Mouse (Mus musculus) T-cell, adult 2 months (primary cell): ENCODE results near the gene Fyco1.
"Not testable (repeated sequence)": the region's sequence is repeated elsewhere in the genome, so short reads cannot be mapped to it uniquely, and the experiment has no call there.

Source experiments
- DNase-seq: peaks from one replicate; pipeline ENCODE4 v3.0.0; 2022; ENCODE audit warnings: low spot score

The Fyco1 gene

DNA sequence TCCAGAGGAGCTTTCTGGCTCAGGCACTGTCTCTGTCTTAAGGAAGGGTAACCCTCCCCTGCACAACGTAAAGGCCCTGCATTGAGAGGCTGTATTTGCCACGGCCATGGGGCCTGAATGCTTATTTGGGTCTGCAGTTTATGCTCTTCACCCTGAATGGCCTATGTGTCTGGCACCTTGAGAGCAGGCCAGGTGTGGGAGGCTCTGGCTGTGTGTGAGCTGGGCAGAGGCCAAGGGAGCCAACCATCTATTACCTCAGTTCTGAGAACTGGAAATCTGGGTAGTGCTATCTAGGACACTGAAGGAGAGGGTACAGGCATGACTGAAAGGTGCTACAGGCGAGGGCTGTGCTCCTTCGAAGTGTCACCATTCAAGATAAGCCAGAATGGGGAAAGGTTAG is 36.9 kb downstream of the Fyco1 start:
- no peak for DNase-seq

DNA sequence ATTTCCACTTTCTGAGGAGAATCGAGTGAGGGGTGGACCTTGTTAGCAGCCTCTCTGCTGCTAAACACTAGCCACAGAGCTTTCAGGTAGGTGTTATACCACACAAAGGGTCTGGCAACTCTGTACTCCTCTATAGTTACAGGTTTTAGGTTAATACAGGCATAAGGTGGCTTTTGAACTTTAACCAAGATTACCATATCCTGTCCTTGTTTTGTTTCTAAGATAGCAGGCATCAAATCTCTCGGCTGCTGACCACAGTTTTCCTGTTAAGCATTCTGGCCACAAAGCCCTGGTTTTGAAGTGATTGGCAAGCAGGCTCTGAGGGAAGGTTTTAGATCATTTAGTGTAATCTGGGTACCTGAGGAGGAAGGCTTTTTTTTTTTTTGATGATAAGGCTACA is 37.4 kb downstream of the Fyco1 start:
- peak; percentile 83 for DNase-seq

DNA sequence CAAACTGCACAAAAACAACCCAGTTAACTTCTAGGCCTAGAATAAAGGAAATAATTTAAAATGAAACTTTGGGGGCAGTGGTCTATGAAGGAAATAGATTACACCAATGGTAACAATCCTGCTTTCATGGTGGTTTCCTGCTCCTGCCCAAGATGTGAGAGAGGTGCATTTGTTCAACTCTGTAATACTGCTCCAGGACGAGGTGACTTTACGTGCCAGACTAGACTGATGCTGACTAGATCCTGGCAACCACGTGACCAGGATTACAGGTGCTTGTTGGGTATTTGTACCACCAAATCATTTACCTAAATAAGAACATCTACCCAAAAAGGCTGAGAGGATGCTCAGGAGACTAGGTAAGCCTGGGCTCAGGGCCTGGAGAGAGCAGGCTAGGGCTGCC is 39.9 kb downstream of the Fyco1 start:
- peak; percentile 49 for DNase-seq

DNA sequence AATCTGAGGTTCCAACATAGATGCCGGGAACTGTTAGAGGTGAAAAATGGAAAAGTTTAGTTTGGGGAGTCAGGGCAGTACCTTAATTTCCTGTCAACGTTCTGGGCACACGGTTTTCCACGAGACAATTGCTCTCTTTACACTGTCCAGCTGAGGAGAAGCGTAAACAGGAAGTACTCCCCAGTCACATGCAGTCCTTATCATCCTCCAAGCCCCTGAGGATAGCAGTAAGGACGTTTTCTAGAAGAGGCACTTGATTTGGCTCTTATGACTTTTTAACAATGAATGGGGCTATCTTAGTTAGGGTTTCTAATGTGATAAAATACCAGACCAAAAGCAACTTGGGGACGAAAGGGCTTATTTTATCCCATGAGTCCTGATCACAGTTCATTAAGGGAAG is 43.1 kb downstream of the Fyco1 start:
- peak; percentile 19 for DNase-seq

DNA sequence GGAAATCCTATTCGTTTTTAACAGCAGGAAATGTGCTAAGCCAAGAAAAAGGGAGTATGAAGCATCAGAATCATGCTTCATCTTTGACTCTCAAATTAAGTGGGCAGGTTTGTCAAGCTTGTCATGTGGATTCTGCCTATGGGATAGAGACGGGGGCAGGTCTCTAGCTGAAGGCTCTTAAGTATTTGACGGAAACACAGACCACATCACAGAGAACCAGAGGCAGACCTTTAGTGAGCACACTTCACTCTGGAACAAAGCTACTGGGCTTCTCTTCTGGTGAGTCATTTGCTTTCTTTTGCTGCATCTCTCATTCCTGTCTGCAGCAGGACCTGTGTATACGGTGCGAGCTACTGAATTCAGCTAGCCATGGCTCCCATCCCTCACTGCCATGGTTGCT is 45.4 kb downstream of the Fyco1 start, which contains the start of gene Cxcr6:
Cxcr6 (plus strand) TSS at position 209 of the 400 bp plus-strand sequence.
- peak; percentile 77 for DNase-seq

DNA sequence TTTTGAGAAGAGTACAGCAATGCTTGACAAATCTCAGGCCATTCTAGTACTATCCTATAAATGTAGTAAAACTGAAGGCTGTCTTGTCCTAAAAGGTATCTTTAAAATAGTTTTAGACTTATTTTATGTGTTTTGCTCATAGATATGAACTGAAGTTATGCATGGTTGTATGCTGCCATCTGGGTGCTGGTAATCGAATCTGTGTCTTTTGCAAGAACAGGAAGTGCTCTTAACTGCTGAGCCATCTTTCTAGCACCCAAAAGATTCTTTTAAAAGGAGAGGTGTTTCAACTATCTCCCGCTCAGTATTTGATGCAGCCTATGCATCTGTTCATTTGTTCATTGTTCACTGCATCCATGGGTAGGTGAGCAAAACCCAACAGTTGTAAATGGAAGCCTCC is 46.5 kb downstream of the Fyco1 start:
- no peak for DNase-seq

DNA sequence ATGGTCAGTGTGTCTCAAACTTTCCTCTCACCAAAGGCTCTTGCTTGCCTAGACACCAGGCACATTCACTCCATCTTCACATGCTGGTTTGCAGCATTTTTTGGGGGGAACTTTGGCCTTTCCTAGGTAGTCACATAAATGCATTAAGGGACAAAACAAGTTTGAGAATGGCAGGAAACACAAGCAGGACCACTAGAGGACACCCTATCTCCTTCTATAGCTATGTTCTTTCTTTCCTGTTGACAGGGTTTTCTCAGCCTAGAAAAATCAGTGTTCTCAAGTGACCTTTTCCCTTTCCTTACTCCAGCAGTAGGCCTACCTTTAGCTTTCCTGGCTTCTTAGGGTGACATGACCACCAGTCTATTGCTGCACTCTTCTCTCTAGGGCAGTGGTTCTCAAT is 48.8 kb downstream of the Fyco1 start:
- no peak for DNase-seq

DNA sequence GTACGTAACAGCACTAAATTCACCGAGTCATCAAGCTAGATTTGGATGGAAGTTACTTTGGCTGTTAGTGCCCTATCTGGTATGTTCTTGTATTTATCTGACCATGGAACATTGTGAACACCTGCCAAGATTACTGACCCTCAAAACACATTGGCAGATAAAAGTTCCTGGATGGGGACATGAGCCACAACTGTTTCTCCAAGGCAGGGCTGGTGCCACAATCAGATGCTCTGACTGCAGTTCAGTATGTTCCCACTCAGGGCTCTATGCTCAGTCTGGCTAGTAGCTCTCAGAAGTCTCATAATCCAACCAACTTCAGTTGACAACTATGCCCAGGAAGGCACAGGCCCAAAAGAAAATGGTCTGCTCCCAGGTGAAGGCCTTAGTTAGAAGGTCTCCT is 49.3 kb downstream of the Fyco1 start:
- DNase-seq: no peak

DNA sequence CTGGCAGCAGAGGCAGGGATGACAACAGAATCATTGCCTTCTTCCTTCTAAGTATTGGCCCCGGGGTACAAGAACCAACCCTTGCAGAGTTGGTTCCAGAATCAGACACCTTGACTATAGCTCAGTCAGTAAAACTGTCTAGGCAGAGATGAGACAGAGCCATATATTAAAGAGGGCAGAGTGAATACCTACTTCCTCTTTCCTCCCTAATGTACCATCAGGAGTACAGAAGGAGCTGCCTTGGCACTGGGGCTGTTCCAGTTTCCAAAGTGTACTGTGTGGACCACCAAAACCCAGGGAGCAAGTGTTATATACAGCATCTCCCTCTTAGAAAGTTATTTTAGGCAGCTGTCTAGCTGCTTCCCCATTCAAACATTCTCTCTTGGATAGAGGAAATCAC is 50.2 kb downstream of the Fyco1 start:
- DNase-seq: no peak

DNA sequence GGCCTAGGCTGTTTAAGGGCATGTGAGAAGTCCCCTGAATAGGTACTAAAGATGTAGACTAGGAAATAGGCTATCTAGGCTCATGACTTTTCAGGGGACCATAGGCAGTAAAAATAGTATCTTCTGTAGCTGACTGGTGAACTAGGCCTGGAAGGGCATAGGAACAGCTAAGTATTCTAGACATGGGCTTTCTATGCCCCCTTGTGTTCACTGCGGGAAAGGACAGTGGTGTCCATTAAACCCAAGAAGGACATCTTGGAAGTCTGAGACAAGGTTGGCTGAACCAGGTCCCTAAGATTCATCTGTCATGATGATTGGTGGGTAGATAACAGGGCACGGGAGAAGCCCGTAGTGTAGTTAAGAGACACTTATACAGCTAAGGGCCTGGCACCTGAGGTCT is 55.5 kb downstream of the Fyco1 start:
- DNase-seq: peak; percentile 63

DNA sequence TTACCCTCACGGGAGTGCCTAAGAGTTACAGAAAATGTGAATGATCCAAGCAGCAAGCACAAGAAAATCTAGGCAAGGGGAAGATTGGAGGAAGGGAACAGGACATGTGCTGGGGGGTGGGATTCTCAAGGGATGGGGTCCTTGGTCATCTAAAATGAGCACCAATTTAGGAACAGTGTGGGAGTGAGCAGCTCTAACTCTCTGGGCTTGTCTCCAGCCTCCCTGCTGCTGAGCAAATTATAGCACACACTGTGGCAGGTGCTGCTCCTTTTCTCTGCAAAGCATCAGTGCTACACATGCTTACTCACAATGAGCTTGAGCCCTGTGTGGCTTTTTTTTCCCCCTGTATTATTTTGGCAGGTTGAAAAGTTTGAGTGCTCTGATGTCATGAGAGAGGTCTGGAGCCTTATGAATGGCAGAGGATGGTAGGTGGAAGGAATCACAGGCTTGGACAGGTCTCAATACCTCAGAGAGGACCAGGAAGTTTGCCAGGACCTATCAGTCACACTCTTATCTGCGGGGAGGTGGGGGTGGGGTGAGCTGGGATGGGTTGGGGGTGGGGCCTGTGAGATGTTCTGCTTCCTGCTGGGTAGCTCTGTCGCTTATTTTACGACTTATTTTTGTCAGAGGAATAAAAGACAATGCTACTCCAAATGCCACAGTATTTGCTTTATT is 62.7 kb downstream of the Fyco1 start:
- no peak for DNase-seq

DNA sequence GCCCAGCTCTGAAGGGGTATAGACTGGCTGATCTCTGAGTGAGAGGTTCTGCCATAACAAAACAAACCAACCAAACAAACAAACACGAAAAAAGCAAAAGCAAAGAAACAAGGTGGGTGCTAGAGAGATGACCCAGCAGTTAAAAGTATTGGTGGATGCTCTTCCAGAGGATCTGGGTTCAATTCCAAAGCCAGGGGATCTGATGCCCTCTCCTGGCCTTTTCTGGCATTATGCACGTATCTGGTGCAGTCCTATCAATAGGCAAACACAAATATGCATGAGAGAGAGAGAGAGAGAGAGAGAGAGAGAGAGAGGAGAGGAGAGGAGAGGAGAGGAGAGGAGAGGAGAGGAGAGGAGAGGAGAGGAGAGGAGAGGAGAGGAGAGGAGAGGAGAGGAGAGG is 78.4 kb downstream of the Fyco1 start:
- peak; percentile 44 for DNase-seq

DNA sequence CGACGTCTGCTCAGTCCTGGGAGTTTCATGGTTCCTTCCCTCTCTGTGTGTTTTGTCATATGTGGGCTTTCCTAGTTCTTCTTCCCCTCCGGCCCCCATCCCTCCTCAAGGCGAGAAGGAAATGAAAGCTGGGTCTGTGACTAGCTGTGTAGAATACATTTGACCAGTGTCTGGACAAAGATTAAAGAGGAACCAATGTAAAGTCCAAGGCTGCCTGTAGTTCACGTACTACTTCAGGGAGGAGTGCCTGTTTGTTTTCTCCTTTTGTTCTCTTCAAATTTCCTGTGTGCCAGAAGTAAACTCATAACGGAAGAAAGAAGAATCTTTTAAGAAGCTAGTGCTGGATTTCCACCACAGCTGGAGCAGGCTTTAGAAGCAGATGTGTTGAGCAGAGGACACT is 82.2 kb downstream of the Fyco1 start:
- no peak for DNase-seq

DNA sequence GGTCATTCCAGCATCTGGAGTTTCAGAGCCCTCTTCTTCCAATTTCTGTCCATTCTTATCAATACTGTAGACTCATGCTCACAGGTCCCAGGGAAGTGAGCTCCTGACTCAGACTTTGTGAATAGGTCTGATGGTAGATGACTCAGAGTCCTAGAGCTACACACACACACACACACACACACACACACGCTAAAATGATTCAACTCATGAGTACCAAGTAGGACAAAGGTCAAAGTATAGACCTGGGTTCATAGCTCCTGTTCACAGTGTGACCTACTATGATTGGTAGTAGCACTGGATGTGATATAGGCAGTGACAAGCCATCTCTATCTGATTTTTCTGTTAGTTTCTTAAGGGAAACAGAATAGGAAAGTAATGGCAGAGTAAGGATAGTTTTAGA is 83.3 kb downstream of the Fyco1 start:
- no peak for DNase-seq

DNA sequence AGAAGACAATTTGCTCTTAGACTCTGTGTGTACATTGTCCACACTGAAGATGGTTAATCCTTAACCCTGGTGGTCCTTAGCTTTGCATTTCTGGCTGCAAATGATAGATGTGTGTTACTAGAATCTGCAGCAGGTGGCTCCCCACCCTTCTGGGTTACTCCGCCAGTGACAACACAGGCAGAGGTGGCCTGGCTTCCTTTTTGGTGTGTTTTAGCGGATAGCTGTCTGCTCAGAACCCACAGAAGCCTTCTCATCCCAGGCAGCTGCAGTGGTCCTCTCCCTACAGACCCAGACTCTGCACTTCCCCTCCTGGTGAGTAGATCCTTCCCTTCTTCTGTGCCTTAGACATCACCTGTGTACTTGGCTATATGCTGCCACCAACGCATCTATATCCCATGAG is 84.7 kb downstream of the Fyco1 start:
- DNase-seq: peak; percentile 42

DNA sequence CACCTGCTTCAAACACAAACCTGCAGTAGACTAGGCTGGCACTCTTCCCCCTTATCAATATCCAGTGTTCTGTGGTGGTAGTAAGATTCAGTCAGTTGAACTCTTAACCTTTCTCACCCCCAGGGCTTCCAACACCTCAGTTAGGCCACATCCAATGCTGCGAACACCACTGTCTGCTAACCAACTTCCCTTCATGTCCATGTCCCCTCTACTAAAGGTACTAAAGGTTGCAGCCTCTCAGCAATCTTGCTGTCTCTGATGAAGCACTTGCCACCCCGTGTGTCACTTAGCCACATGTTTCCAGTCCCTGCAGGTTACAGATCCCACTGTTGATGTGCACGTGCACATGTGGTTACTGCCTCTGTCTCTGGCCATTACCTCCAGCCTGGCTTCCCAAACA is 87.9 kb downstream of the Fyco1 start:
- peak; percentile 55 for DNase-seq

DNA sequence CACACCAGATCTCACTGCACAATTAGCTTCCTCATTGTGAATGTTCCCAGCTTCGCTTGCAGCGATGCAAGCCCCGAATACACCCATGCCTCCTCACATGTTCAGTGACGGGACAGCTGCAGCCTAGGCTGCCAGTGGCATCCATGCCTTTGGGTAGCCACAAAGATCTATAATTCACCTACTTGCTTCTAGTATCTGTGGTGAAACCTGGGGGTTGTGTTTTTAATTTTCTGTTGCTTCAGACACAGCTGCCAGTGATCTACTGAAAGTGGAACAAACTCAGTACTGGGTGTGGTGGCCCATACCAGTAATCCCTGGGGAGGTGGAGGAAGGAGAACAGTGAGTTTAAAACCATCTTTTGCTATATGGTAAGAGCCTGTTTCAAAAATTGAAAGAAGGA is 88.8 kb downstream of the Fyco1 start:
- no peak for DNase-seq

DNA sequence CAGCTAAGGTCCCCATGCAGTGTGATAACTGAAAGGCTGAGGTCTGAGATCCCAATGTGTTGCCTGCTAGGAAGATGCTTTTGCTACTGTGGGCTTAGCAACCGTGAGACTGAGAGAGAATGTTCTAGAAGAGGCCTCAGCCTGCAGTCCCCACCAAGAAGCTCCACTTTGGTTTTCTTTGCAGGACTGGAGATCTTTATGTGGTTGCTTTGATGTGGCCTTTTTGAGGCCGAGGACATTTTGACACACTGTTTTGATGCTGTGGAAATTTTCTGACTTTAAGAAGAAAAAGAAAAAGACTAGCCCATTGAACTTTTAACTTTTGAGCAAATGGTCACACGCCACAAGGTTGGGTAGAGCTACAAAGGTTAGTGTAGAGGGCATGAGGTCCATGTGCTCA is 90.9 kb downstream of the Fyco1 start:
- no peak for DNase-seq

DNA sequence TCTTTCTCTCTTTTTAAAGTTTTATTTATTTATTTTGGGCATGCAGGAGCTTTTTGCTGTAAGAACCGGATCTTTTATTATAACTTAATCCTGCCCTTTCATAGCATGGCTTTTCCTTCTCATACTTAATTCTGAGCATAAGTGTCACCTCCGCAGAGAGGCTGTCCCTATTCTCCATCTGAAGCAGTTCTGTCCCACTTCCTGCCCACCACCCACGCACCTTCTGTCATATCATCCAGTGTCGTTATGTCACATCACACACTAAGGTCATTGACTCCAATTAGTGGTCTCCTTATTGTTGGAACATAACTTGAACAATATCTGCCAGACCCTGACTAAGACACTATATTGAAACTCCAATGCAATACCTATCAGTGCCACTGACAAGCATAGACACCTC is 93.1 kb downstream of the Fyco1 start:
- peak; percentile 52 for DNase-seq

DNA sequence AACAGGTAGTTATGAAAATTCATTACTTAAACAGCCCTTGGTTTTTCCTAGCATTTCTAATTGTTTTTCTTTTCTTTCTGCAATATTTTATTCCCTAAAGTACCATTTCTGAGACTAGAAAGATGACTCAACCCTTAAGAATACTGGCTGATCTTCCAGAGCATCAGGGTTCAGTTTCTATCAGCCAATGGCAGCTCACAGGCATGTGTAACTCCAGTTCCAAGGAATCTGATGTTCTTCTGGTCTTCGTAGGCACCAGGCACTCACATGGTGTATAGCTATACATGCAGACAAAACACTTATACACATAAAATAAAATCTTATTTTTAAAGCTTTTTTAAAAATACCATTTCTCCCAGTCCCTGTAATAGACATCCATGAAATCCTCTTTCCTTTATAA is 93.5 kb downstream of the Fyco1 start:
- no peak for DNase-seq

DNA sequence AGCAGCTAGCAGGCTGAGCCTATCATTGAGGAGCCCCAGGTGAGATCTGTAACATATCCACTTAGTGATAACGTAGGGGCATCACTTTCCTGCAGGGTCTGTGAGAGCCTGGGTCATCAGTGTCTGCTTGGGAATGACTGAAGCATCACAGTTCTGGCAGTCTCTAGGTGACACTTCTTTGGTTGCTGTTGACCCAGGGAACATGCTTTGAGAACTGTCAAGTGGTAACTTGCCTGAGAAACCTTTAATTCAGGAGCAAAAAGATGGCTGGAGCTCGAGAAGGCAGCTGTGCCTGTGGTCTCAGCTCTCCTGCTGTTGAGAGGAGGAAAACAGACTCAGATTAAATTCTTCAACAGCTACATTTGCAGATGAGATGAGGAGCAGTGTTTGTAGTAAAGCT is 94.4 kb downstream of the Fyco1 start:
- DNase-seq: no peak

DNA sequence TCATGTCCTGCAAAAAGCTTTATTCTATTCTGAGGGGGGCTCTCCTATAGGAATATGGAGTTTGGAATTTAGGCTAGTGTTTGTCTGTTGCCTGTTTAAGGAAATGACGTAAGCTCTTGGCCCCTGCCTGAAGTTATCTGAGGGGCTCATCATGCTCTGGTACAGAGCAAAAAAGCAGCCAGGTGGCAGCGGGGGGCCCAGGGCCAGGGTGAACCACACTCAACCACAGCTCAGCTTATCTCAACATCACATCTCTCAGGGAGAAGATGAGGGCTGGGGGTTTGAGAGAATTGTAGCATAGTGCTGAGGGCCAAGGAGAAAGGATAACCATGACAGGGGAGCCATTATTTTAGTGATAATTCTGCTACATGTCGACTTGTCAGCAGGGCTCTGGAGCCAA is 94.9 kb downstream of the Fyco1 start:
- peak; percentile 85 for DNase-seq

DNA sequence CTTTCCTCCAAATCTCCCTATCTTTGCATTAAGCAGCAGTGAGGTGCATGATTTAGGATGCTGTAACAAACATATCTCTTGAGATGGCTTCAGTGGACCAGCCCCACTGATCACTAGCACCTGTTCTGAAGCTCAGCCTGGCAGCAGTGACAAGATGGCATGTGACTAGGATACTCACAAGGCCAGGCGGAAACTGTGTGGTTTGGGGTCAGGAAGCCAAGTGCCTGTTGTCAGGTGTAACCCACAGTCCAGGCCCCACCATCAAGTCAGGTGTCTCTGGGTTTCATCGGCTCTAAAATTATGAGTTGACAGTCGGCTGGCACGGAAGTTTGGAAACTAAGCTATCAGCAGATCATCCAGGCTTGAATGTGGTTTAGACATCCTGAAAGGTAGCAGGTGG is 97.4 kb downstream of the Fyco1 start:
- DNase-seq: peak; percentile 96

DNA sequence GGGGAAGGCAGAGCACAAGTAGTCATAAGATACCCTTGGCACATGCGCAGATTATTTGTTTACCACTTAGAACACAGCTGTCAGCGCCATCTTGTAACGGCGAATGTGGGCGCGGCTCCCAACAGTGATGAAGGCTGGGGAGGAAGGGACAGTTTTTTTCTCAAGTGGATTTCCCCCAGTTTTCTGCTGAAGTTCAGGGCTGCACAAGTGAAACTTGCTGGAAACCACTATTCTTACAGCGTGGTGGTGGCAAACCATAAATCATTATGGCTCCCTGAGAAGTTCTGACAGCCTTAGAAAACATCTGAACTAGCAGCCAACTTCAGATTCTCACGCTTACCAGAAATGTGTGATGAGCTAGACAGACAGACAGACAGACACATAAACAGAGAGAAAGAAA is 102.0 kb downstream of the Fyco1 start:
- not testable (repeated sequence) for DNase-seq

DNA sequence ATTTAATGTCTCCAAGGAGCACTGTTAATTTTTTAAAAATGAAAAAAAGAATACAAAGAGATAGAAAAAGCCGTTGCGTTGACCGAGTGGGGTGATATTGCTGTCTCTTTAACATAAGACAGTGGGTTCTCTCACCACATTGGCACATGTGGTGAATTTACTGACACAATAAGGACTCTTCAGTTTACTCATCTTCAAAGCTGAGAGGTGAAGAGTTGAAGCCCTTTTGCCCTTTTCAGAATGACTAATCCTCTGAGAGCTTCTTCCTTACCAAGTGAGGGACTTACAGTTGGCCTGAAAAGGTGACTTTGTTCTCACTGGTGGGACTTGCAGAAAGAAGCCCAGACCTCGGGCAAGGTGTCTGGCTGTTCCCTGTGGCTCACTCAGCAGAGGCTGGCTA is 110.9 kb downstream of the Fyco1 start:
- no peak for DNase-seq
